Mouse (Mus musculus) heart, adult 18-20 months (tissue): ENCODE measurements around the gene Naa11. TPM values are rescaled to one million over a fixed set of nuclear protein-coding genes. Genes with fewer than 3 reads are reported as not detected.

Experiments
- DNase-seq, 2 experiments: peaks; one replicate each; pipeline ENCODE4 v3.0.0; 2021 to 2022; ENCODE audit warnings: mixed read lengths in 1 of 2
- long read RNA-seq, 2 experiments: library from polyadenylated mRNA; stranded (forward); transcript quantifications; one replicate each; pipeline ENCODE4 v2.0.0; 2021
- total RNA-seq, 2 experiments: library from RNA; stranded (reverse); gene quantifications; 2 replicates each; pipeline ENCODE4 v1.2.3; 2021

Gene Naa11
- total RNA-seq, result not detected
- long read RNA-seq, experiment 1, result 0 reads
- long read RNA-seq, experiment 2, result 0 reads

DNA sequence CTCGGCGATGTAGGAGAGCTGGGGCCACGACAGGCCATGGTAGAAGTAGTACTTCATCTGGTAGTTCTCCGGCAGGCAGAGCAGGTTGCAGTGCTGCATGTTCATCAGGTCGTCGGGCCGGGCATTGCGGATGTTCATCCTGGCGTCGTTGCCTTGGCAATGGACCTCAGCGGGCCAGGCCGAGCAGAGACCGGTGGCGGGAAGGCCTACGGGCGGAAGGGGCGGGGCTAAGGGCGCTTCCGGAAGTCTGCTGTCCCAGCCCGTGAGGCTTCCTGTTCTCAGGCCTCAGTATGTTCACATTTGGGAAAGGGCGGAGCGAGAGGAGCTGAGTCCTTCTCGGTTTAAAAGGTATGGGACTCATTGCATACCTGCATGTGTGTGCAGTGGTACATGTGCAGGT is at the start of gene Naa11:
Naa11 (minus strand) TSS at position 220 of the 400 bp plus-strand sequence.
- no peak for DNase-seq

DNA sequence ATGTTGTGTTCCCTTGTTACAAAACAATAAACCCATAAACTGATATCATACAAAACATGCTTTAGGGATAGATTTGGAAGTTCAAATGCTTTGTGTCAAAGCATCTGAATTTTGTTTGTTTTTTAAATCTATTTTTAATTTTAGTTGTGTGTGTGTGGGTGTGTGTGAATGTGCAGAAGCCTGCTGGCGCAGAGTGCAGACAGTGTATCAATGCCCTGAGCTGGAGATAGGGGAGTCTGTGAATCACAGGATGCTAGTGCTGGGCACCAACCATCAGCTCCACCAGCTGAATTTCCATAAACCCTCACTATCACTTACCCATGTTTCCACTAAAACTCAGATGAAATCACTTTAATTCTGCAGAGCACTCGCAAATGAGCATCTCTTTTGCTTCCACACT is 40.3 kb upstream of the Naa11 start:
- DNase-seq, result no peak

DNA sequence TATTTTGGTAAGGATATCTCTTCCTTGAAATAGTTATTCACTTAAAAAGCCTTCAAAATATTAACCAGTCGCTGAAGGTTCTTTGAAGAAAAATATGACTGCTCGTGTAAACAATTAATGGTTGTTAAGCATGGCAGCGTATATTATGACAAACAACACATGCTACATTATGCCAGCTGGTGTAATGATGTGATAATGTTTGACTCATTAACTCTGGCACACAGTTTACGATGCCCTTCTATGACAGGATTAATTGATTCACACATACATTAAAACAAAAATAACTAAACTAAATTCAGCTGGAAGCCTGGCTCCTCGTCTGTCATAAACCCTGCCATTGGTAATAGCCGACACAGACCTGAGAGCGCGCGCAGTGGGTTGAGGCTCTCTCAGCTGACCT is 37.8 kb upstream of the Naa11 start:
- no peak for DNase-seq

DNA sequence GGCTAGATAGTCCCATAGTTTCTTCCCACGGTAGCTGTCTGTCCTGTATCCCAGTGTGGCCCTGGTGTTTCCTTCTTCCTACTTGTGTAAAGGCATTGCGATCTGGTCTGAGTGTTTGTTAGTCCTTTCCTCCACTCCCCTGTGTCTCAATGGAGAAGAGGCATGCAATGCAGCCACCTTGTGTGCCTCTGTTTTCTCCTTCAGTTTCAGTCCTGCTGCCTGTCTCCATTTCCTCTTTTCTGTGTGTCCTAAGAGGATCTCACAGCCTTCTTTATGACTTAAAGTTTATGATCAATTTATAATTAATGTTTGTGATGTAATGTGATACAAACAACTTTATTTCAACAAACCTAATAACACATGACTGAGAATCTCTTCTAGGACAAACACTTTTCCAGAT is 29.5 kb upstream of the Naa11 start:
- DNase-seq, result no peak

DNA sequence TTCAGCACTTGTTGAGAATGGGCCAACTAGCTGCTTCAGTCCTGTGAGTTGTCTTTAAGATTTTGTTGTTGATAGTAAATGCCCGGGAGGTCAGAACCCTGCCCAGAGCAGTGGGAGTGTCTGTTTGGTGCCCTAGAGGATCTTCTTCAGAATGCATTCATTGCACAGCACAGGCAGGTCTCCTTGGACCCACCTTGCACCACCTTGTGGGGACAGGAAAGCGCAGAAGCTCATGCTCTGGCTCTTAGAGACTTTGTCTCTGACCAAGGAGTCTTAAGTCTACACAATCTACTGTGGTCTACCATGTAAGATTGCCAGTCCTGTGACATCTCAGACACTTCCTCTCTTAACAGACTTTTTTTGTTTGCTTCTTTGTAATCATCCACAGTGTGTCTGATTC is 25.0 kb upstream of the Naa11 start:
- DNase-seq, result no peak

DNA sequence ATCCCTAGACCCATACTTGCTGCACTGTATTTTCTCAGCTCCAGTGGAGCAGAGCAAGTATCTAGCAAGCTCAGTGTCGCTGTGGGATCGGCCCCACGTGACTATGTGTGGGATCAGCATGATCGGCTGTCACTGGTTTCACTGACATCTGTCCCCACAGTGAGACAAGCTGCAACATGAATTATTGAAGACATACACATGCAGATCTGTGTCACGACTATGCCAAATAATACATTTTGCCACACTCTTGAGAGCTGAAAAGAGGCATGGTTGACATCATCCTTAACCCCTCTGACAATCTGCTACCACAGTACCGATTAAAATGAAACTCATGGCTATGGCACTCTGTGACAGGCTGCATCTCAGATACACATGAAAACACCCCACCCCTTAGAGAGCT is 23.7 kb upstream of the Naa11 start:
- DNase-seq, result no peak

DNA sequence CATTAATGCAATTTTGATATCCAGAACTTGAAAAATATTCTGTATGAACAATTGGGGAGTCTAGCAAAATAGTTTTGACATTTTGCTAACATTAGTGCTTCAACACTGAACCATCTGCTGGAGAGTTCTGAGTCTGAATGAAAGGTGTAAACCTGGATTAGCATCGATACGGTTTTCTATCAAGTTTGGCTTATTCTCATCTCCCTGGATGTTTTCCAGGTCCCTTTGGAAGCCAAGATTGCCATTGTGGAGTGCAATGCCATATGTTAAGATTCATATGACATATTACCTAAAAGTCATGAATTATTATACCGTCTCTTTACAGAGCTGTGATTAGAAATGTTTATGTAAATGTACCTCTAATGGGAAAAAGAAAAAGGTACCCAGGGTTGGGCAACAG is 21.5 kb upstream of the Naa11 start:
- no peak for DNase-seq

DNA sequence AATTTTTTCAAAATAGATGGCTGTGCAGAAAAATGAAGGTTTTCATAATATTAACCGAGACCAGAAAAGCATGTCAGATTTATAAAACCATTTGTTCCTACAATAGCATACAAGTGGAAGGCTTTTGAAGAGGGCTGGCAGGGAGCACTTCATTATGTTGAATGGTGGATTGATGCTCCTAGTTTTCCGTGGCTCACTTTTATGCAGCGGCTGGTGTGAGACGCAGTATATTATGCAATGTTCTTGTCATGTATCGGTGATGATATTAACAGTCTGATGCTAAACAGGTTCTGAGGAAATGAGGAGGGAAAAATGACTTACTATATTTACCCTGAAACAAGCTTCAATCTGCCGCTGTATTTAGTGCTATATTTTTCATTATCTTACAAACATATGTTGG is 18.0 kb upstream of the Naa11 start:
- no peak for DNase-seq

DNA sequence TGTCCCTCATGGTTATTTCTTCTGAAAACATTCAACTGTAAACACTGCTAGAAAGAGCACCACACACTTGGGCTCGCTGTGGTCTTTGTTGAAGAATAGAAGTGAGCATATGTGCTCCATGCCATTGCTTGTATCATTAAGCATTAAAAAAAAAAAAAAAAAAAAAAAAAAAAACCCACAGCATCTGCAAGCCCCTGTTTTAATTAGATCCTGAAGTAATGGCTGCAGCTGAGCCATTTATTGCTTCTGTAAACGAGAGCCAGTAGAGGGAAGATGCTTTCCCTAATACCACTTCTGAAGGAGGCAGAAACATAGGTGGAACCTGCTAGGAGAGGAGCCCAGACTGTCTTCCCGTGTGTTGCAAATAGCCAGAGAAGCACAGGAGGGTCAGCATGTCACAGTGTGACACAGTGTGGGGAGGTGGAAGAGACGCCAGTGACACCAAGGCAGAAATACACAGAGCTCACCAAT is 17.1 kb upstream of the Naa11 start:
- no peak for DNase-seq

DNA sequence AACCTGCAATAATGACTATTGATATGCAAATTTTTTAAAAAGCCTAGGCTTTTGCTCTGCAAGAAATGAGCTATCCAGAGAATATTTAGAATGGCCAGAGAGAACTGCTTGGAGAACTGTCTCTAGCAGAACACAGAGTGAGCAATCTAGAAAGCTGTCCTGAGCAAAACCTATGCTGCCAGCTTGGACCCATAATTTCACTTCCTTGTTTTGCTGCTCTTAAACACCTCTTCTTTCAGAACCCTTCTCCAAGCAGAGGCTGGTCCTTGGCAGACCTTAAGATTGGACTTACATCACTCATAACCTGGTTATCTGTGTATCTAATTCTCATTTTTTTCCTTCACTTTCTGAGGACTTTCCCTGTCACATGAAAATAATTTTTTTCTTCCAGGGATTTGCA is 8.9 kb upstream of the Naa11 start:
- DNase-seq, result no peak

DNA sequence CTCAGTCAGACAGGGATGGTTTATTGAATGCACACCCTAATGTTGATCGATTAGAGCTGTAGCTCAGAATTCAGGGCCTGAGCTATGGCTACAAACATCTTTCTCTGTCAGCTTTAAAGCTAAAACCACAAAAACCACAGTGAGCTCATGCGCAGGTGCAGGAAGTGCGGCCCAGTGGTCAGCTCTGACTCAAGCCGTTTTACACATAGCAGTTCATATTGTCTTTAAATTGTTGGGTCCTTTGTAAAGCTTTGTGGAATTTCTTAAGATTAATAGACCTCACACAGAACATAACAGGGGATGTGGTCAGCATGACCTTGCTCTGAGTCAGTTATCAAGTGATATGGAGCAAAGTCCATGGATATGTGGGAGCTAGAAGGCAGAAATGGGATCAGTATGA is 5.4 kb upstream of the Naa11 start:
- DNase-seq, result no peak

DNA sequence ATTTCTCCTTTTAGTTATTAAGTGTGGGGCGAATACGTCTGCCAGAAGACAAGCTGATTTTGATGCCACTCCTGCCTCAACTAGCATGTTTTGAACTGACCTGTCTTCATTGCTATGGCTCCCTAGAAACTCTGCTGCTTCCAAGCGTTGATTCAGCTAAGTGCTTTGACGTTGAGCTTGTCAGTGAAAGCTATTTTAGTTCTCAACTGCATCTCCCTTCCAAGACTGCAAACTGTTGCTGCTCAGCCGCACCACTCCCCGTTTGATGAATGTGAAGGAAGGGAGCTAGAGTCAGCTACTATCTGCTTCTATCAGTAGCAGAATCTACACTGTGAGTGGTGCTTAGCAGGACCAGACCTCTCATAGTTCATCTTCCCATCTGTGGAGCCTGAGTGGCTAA is 4.6 kb downstream of the Naa11 start:
- no peak for DNase-seq

DNA sequence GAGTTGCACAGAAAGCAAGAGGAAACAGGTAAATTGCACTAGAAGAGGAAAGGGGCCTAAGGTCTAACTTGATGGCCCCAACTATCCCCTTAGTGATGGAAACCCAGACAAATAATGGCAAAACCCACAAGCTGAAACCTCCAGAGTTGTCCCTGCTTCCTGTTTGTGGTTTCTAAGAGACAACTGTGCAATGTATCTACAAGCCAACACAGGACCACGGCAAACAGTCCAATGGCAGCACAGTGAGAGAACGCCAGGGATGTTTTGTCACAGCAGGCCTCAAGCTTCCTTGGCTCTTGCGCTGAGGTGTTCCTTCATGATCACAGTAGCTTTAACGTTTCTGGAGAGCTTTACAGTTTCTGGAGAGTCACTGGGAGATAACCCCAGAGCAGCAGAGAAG is 7.8 kb downstream of the Naa11 start:
- no peak for DNase-seq

DNA sequence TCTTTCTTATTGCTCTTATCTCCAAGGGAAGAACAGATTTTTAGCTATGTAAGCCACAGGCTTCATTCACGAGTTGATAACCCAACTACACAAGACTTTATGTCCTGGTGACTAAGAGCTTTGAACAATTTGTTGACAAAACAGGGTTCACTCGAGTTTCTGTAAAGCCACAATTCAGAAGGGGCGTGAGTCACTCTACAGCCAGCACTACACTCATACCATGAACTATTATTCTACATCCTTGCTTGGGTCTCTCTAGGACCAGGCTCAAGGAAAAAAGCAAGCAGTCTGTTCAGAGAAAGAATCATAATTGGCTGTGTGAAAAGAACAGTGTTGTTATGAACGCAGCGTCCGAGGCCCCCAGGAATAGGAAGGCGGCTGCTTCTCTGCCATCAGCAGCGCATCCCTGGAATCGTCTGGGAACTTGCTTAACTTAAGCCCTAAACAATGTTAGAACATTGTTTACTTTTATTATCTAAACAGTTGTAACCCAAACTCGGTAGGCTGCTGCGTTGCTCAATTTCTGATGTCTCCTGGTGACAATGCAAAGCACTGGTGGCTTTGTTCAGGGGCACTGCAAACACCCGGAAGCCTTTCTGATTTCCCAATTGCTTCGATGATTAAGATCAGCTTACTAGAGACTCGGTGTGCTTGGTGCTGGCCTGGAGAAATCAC is 9.5 kb downstream of the Naa11 start:
- DNase-seq, result no peak

DNA sequence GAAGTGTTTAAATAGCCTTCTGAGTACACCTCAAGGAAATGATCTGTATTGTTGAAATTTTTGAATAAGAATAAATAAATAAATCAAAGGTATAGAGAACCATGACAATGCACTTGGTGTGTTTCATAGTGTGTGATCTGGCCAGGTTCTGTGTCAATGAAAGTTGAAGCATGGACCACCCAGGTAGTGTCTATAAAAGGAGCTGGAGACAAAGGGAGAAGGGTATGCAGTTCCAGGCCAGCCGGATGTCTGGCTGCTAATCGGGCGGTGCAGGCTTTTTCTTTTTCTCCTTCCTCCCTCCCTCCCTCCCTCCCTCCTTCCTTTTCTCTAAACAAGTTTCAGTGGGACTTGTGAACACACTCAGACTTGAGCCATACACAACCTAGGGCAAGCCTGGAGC is 12.2 kb downstream of the Naa11 start:
- DNase-seq, result no peak

DNA sequence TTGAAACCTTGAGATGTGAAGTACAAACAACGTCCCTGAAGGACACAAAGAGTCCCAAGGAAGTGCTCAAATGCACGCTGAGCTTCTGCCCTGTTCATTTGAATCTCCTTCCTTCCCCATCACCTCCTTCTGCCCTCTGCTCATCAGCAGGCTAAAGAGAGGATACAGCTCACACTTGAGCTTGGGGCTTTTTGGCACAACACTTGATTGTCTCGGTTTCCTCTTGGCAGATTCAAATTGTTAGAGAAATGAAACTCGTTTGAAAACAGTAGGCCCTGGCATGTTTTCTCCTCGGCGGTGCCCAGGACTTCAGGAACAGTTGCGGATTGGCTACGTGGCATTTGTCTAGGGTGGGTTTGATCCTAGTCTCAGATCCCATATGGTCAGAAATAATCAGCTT is 27.4 kb downstream of the Naa11 start:
- DNase-seq, result no peak

DNA sequence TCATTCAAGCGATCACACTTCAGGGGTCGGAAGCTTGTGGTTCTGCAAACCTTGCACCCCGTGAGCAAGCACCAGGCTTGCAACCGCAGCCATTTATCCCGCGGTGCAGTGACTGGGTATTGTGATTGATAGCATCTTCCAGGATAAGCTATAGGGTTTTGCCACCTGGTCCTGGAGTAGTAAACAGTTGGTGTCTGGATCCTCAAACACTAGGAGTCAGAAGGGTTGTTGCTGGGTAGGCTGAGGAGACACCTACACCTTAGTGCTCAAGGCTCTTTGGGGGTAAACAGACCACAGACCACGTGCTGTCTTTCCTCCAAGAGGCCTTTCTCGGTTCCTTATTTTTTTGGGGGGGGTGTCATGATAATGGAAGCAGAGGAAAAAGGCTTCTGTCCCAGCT is 27.9 kb downstream of the Naa11 start:
- DNase-seq, result no peak

DNA sequence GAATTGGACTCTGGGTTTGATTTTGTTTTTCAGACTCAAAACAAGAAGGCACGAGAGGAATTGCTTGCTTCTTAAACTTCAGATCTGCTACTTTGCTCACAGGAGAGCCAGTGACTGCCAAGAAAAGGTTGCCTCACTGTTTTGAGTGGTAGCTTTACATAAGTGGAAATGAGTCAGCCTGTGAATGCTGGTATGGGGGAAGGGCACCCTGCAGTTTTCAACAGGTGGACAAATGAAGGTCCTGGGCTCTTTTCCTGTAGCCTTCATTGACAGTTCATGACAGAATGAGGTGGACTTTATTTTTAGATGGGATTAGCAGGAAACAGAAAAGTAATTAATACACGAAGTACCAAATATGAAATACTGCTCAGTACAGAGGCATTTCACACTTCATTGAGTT is 29.6 kb downstream of the Naa11 start:
- DNase-seq, result peak; percentile 4 to 32

DNA sequence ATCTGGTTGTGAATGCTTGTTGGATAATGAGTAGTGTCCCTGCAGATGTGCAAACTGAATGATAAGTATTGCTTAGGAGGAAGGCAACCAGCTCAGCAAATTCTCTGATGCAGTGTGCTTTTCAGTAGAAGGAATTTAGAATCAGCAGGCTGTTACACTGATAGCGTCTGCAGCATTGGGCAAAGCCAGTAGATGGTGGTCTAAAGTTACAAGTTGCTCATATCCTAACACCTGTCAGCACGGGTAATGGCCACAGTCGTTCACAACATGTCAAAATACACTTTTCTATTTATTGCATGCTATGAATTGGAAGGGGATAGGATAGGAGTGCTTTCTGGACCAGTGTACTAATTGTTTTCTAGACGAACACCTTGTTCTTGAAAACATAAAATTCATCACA is 33.1 kb downstream of the Naa11 start:
- no peak for DNase-seq

DNA sequence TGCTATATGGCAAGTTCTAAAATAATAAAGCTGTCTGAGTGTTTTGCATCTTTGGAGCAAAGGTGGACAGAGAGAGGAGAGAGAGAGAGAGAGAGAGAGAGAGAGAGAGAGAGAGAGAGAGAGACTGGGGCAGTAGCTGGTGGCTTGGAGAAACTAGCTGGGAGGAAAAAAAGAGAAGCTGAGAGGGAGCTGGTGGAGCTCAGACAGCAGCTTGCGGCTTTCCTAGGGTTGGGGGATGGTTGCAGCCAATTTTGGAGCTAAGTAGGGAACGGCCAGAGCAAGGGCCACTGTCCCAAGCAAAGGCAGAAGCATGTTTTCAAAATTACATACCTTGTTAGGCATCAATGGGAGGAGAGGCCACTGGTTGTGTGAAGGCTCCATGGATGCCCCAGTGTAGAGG is 36.0 kb downstream of the Naa11 start:
- DNase-seq, result no peak

DNA sequence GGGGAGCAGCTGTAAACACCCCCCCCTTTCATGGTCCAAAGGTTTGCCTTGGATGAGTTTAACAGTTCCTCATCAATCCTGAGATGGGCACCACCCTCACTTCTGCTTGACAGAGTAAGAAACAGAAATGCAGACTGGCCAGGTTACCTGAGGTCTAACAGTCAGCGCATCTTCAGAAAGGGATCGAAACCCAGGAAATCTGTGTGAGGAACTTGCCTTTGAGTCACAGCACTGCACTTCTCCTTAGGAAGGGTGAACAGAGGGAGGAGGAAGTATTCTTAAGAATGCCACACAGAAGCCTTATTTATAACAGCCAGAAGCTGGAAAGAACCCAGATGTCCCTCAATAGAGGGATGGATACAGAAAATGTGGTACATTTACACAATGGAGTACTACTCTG is 37.0 kb downstream of the Naa11 start:
- no peak for DNase-seq

DNA sequence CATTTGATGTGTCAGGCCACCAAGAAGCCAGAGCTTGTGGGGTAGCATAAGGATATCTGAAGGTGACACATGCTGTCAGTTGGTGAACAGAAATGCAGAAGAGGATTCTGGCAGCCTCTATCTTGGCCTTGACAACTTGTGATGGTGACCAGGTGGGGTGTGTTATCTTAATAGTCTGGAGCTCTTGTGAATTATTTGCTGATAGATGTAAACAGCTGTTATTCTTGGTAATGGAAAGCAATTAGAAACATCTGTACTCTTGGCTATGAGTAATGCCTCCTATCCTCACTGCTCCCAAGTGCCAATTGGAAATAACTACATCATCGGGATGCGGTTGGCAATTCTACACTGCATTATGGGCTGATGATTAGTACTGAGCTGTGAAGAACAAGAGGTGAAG is 43.4 kb downstream of the Naa11 start:
- peak in 1 of 2 experiments; percentile 9 for DNase-seq

DNA sequence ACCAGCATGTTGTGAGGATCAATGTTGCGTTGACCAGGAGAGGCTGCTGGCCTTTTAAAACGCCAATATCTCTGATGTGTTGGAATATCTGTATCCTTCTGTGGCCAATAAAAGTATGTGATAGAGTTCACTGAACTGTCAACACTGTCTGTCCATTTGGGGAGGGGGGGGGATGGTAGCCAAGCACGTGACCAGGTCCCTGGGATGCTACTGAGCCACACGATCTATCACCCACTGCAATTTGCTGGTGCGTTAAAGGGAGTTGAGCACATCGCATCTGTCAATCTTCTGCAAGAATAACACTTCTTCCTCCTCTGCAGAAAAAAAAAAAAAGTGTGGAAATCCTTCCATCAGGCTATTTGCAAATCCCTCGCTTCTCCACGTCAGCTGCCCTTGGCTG is 43.9 kb downstream of the Naa11 start:
- DNase-seq, result no peak

DNA sequence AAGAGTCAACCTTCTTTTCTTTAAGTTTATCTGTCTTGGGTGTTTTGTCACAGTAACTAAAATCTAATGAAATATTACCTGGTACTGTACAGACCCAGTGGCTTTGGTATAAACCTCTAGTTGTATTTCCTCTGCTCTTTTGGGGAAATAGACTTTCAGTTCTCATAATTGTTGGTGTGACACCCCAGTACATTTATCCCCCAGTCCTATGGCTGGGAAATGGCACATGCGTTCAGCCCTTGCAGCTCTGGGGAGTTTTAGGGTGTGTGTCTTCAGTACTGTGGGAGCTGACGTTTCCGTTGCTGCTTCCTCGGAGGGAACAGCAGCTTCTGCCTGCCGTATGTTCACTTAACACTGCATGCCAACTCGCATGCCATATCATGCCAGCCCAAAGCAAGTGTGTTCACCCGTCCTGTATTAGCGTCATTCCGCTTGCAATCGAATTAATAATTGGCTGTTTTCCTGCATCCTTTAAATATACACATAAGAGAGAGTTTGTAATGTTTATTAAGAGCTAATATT is 46.4 kb downstream of the Naa11 start:
- no peak for DNase-seq

DNA sequence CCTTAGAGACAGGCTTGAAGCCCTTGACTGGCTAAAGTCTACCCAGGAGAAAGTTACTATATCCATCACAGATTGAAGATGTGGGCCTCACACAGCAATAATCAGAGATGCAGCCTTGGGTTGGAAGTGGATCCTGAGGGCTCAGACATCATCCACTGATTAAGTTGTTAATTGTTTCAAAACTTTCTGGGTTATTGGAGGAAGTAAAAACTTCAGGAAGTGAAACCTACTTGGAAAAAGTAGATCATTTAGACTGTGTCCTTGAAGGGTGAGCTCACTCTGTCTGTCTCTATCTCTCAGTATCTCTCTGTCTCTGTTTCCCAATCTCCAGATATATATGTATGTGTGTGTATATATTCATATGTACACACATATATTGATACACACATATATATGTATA is 47.0 kb downstream of the Naa11 start:
- DNase-seq, result no peak
